Mouse (Mus musculus) thymus, postnatal 14 days (tissue): ENCODE data around the gene Vmn1r78.
"Not testable (repeated sequence)": the region's sequence is repeated elsewhere in the genome, so short reads cannot be mapped to it uniquely, and the experiment has no call there.

Experiments
- DNase-seq: peaks from one replicate; pipeline ENCODE4 v3.0.0; 2021

Gene Vmn1r78

GRCm38 (mm10) chr7:12149957-12150356 is at the start of gene Vmn1r78:
Gene Vmn1r78, plus strand, starts transcription at chr7:12150257.
- no peak for DNase-seq

- DNase-seq: not testable (repeated sequence)
Measured at GRCm38 (mm10) chr7:12156463-12156862, 6.4 kb downstream of the Vmn1r78 start.

GRCm38 (mm10) chr7:12170979-12171378 is 20.9 kb downstream of the Vmn1r78 start, which contains the start of gene Vmn1r79:
Gene Vmn1r79, plus strand, starts transcription at chr7:12171279.
- DNase-seq: not testable (repeated sequence)

GRCm38 (mm10) chr7:12172926-12173325 is 22.9 kb downstream of the Vmn1r78 start:
- not testable (repeated sequence) for DNase-seq

DNA sequence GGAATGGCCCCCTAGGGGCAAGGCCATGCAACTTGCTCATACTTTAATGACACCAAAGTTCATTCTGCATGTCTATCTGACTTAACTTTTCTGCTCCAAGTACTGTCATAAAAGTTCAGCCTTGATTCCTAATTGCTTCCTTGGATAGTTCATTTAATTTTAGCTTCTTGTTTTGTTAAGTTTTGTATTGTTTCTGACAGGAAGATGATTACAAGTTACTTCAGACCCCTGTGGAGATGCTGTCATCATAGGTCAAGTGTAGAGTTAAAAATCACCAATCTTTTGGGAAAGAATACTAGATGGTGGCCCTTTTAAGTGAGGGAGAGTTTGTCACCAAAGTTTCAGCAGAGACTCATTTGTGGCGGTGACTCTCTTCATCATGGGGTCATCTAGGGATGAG is 38.9 kb downstream of the Vmn1r78 start, which contains the start of gene Vmn1r80:
Gene Vmn1r80 (plus strand): TSS at position 301 of the 400 bp plus-strand sequence.
- no peak for DNase-seq

- no peak for DNase-seq
Measured at GRCm38 (mm10) chr7:12204141-12204540, 54.1 kb downstream of the Vmn1r78 start.
